Mouse (Mus musculus) CH12.LX (cell line): ENCODE measurements around the gene Helz2. TPM values are rescaled to one million over a fixed set of nuclear protein-coding genes. Genes with fewer than 3 reads are reported as not detected.

Experiments used
- DNase-seq: peaks from one replicate; pipeline ENCODE4 v3.0.0-alpha.2; 2013; ENCODE audit errors: extremely low read depth
- H3K27ac ChIP-seq: 2 replicates; pipeline ENCODE4 v1.5.1; 2012; ENCODE audit warnings: low read depth, mild to moderate bottlenecking, control low read depth, moderate library complexity; ENCODE audit not compliant: insufficient read depth
- H3K27me3 ChIP-seq: replicated peaks from 2 replicates; pipeline ENCODE3; 2012; ENCODE audit warnings: inconsistent platforms
- H3K36me3 ChIP-seq, 2 experiments: replicated peaks in 1 of 2; 2 replicates each; pipeline versions ENCODE3 to v1.6.1; 2012; ENCODE audit warnings: inconsistent platforms in 1 of 2, low read length in 1 of 2, mild to moderate bottlenecking in 1 of 2, mixed read lengths in 1 of 2, moderate library complexity in 1 of 2; ENCODE audit not compliant: control insufficient read depth in 1 of 2, insufficient read depth in 1 of 2
- H3K4me1 ChIP-seq, 2 experiments: 2 replicates each; pipeline ENCODE4 v1.6.1; 2012; ENCODE audit warnings: inconsistent platforms in 1 of 2, moderate library complexity in 1 of 2; ENCODE audit not compliant: insufficient read depth in 2 of 2, control insufficient read depth in 1 of 2
- H3K4me2 ChIP-seq: 2 replicates; pipeline ENCODE4 v1.6.1; 2012; ENCODE audit warnings: low read depth, mild to moderate bottlenecking, control low read depth; ENCODE audit not compliant: poor library complexity, insufficient read depth, severe bottlenecking
- H3K4me3 ChIP-seq, 3 experiments: fragments of 150-350 bp in 1 of 3; sonication (generic) in 1 of 3; replicated peaks in 1 of 3; 2 replicates each; pipeline versions ENCODE3 to v1.5.1; 2011 to 2012; ENCODE audit warnings: low read depth in 2 of 3, low read length in 2 of 3, mild to moderate bottlenecking in 2 of 3, moderate library complexity in 2 of 3, control low read depth in 1 of 3, improper control_type of control experiment in 1 of 3, inconsistent platforms in 1 of 3, mixed read lengths in 1 of 3; ENCODE audit not compliant: poor library complexity in 1 of 3
- H3K79me2 ChIP-seq: replicated peaks from 2 replicates; pipeline ENCODE4 v1.6.1; 2012; ENCODE audit warnings: mild to moderate bottlenecking, moderate library complexity; ENCODE audit not compliant: control insufficient read depth, poor library complexity, insufficient read depth, severe bottlenecking; ENCODE audit errors: extremely low read depth
- H3K9ac ChIP-seq: 2 replicates; pipeline ENCODE4 v1.6.1; 2012; ENCODE audit warnings: low read depth, mild to moderate bottlenecking, control low read depth, moderate library complexity; ENCODE audit not compliant: insufficient read depth
- H3K9me3 ChIP-seq: replicated peaks from 2 replicates; pipeline ENCODE3; 2012; ENCODE audit warnings: low read length, inconsistent platforms, mixed read lengths
- BHLHE40 ChIP-seq: IDR thresholded peaks from 2 replicates; pipeline ENCODE4 v1.6.1; 2011; ENCODE audit warnings: mild to moderate bottlenecking, low read depth, low read length, improper control_type of control experiment
- CHD1 ChIP-seq: IDR thresholded peaks from 2 replicates; pipeline ENCODE4 v1.6.1; 2012; ENCODE audit warnings: low read depth, low read length, improper control_type of control experiment, inconsistent platforms
- CHD2 ChIP-seq: IDR thresholded peaks from 2 replicates; pipeline ENCODE4 v1.6.1; 2011; ENCODE audit warnings: low read length, improper control_type of control experiment
- CTCF ChIP-seq, 2 experiments: IDR thresholded peaks in 1 of 2; conservative IDR thresholded peaks in 1 of 2; 2 replicates each; pipeline ENCODE4 v1.5.1; 2011 to 2012; ENCODE audit warnings: low read depth in 2 of 2, low read length in 2 of 2, improper control_type of control experiment in 1 of 2, inconsistent platforms in 1 of 2, mild to moderate bottlenecking in 1 of 2, moderate library complexity in 1 of 2
- E2F4 ChIP-seq: IDR thresholded peaks from 2 replicates; pipeline ENCODE4 v1.6.1; 2011; ENCODE audit warnings: low read depth, low read length, improper control_type of control experiment; ENCODE audit not compliant: insufficient replicate concordance
- ELF1 ChIP-seq: IDR thresholded peaks from 2 replicates; pipeline ENCODE4 v1.6.1; 2014; ENCODE audit warnings: low read depth, mild to moderate bottlenecking, inconsistent platforms, low read length, improper control_type of control experiment
- EP300 ChIP-seq: IDR thresholded peaks from 2 replicates; pipeline ENCODE4 v1.6.1; 2011; ENCODE audit warnings: low read length, improper control_type of control experiment
- ETS1 ChIP-seq: conservative IDR thresholded peaks from 2 replicates; pipeline ENCODE4 v1.6.1; 2012; ENCODE audit warnings: low read depth, mild to moderate bottlenecking, inconsistent platforms, low read length, improper control_type of control experiment, moderate library complexity
- GABPA ChIP-seq: IDR thresholded peaks from 2 replicates; pipeline ENCODE4 v1.6.1; 2012; ENCODE audit warnings: low read depth, low read length, improper control_type of control experiment, inconsistent platforms; ENCODE audit not compliant: insufficient replicate concordance
- HCFC1 ChIP-seq: IDR thresholded peaks from 2 replicates; pipeline ENCODE4 v1.6.1; 2012; ENCODE audit warnings: low read depth, mild to moderate bottlenecking, inconsistent platforms, low read length, improper control_type of control experiment
- IRF4 ChIP-seq: IDR thresholded peaks from 2 replicates; pipeline ENCODE4 v1.6.1; 2014; ENCODE audit warnings: low read depth, mild to moderate bottlenecking, inconsistent platforms, low read length, improper control_type of control experiment
- JUN ChIP-seq: IDR thresholded peaks from 2 replicates; pipeline ENCODE4 v1.6.1; 2011; ENCODE audit warnings: low read depth, mild to moderate bottlenecking, low read length, improper control_type of control experiment, moderate library complexity; ENCODE audit not compliant: insufficient read depth
- JUND ChIP-seq: conservative IDR thresholded peaks from 2 replicates; pipeline ENCODE4 v1.6.1; 2011; ENCODE audit warnings: low read depth, low read length, improper control_type of control experiment
- KAT2A ChIP-seq: IDR thresholded peaks from 2 replicates; pipeline ENCODE4 v1.6.1; 2012; ENCODE audit warnings: low read length, improper control_type of control experiment, inconsistent platforms; ENCODE audit not compliant: insufficient replicate concordance
- MAFK ChIP-seq: IDR thresholded peaks from 2 replicates; pipeline ENCODE4 v1.6.1; 2011; ENCODE audit warnings: low read length, improper control_type of control experiment; ENCODE audit not compliant: insufficient replicate concordance
- MAX ChIP-seq: IDR thresholded peaks from 2 replicates; pipeline ENCODE4 v1.6.1; 2011; ENCODE audit warnings: low read length, improper control_type of control experiment
- MAZ ChIP-seq: IDR thresholded peaks from 2 replicates; pipeline ENCODE4 v1.6.1; 2012; ENCODE audit warnings: low read depth, mild to moderate bottlenecking, inconsistent platforms, low read length, improper control_type of control experiment, moderate library complexity
- MEF2A ChIP-seq: IDR thresholded peaks from 2 replicates; pipeline ENCODE4 v1.6.1; 2014; ENCODE audit warnings: low read depth, mild to moderate bottlenecking, inconsistent platforms, low read length, improper control_type of control experiment, borderline replicate concordance
- MXI1 ChIP-seq: IDR thresholded peaks from 2 replicates; pipeline ENCODE4 v1.6.1; 2011; ENCODE audit warnings: mild to moderate bottlenecking, low read depth, low read length, improper control_type of control experiment
- MYC ChIP-seq: IDR thresholded peaks from 2 replicates; pipeline ENCODE4 v1.6.1; 2011; ENCODE audit warnings: low read depth, mild to moderate bottlenecking, improper control_type of control experiment, low read length
- NELFE ChIP-seq: IDR thresholded peaks from 2 replicates; pipeline ENCODE4 v1.6.1; 2011; ENCODE audit warnings: low read depth, low read length, improper control_type of control experiment
- NRF1 ChIP-seq: IDR thresholded peaks from 2 replicates; pipeline ENCODE4 v1.6.1; 2014; ENCODE audit warnings: low read depth, mild to moderate bottlenecking, inconsistent platforms, low read length, improper control_type of control experiment, moderate library complexity
- PAX5 ChIP-seq: IDR thresholded peaks from 2 replicates; pipeline ENCODE4 v1.6.1; 2012; ENCODE audit warnings: low read length, inconsistent platforms, mixed read lengths
- POLR2A ChIP-seq: IDR thresholded peaks from 2 replicates; pipeline ENCODE4 v1.6.1; 2011; ENCODE audit warnings: low read depth, mild to moderate bottlenecking, improper control_type of control experiment, low read length
- POLR2AphosphoS2 ChIP-seq: IDR thresholded peaks from 2 replicates; pipeline ENCODE4 v1.6.1; 2011; ENCODE audit warnings: low read depth, low read length, improper control_type of control experiment
- RAD21 ChIP-seq: IDR thresholded peaks from 2 replicates; pipeline ENCODE4 v1.6.1; 2011; ENCODE audit warnings: low read depth, mild to moderate bottlenecking, low read length, improper control_type of control experiment, moderate library complexity
- RCOR1 ChIP-seq: conservative IDR thresholded peaks from 2 replicates; pipeline ENCODE4 v1.6.1; 2012; ENCODE audit warnings: low read depth, mild to moderate bottlenecking, inconsistent platforms, low read length, improper control_type of control experiment
- SIN3A ChIP-seq: IDR thresholded peaks from 2 replicates; pipeline ENCODE4 v1.6.1; 2012; ENCODE audit warnings: low read length, improper control_type of control experiment, inconsistent platforms
- SMC3 ChIP-seq: IDR thresholded peaks from 2 replicates; pipeline ENCODE4 v1.6.1; 2011; ENCODE audit warnings: low read depth, low read length, improper control_type of control experiment
- TBP ChIP-seq: conservative IDR thresholded peaks from 2 replicates; pipeline ENCODE4 v1.6.1; 2011; ENCODE audit warnings: low read depth, low read length, improper control_type of control experiment
- TCF12 ChIP-seq: IDR thresholded peaks from 2 replicates; pipeline ENCODE4 v1.6.1; 2014; ENCODE audit warnings: low read depth, mild to moderate bottlenecking, inconsistent platforms, low read length, improper control_type of control experiment
- UBTF ChIP-seq: IDR thresholded peaks from 2 replicates; pipeline ENCODE4 v1.6.1; 2012; ENCODE audit warnings: low read depth, mild to moderate bottlenecking, inconsistent platforms, low read length, improper control_type of control experiment, moderate library complexity
- USF1 ChIP-seq: IDR thresholded peaks from 2 replicates; pipeline ENCODE4 v1.6.1; 2014; ENCODE audit warnings: low read depth, mild to moderate bottlenecking, inconsistent platforms, low read length, improper control_type of control experiment
- USF2 ChIP-seq: conservative IDR thresholded peaks from 2 replicates; pipeline ENCODE4 v1.6.1; 2011; ENCODE audit warnings: low read depth, low read length, improper control_type of control experiment
- ZC3H11A ChIP-seq: IDR thresholded peaks from 2 replicates; pipeline ENCODE4 v1.6.1; 2012; ENCODE audit warnings: low read depth, mild to moderate bottlenecking, inconsistent platforms, low read length, improper control_type of control experiment
- ZKSCAN1 ChIP-seq: IDR thresholded peaks from 2 replicates; pipeline ENCODE4 v1.6.1; 2012; ENCODE audit warnings: low read depth, inconsistent platforms, low read length, improper control_type of control experiment, borderline replicate concordance
- ZMIZ1 ChIP-seq: IDR thresholded peaks from 2 replicates; pipeline ENCODE4 v1.6.1; 2012; ENCODE audit warnings: low read depth, mild to moderate bottlenecking, inconsistent platforms, low read length, improper control_type of control experiment
- ZNF384 ChIP-seq: IDR thresholded peaks from 2 replicates; pipeline ENCODE4 v1.6.1; 2012; ENCODE audit warnings: low read depth, low read length, improper control_type of control experiment, inconsistent platforms
- dilution Hi-C: fragments of 300-500 bp; cut with MboI; formaldehyde crosslinking; loops from 2 replicates; pipeline ENCODE4 v1.14.3; 2020; ENCODE audit warnings: low sequenced_read_pairs; ENCODE audit not compliant: extremely low pct_unique_long_range_greater_than_20kb, extremely low pct_ligation_motif_present
- in situ Hi-C: fragments of 300-500 bp; cut with MboI; formaldehyde crosslinking; loops from 3 replicates; pipeline ENCODE4 v1.14.3; 2019; ENCODE audit warnings: low sequenced_read_pairs, low pct_ligation_motif_present, low pct_unique_long_range_greater_than_20kb, mixed read lengths
- polyA plus RNA-seq: library from polyadenylated mRNA; unstranded; fragments of >175 nt; gene quantifications from 2 replicates; pipeline ENCODE4 v1.2.1, GENCODE M21; 2012; ENCODE audit warnings: low read depth; ENCODE audit not compliant: insufficient read length
- total RNA-seq, 2 experiments: library from RNA; depleted of rRNA; stranded (reverse); fragments of 300-350 nt in 1 of 2; fragments of >200 nt in 1 of 2; gene quantifications; 2 replicates each; pipeline ENCODE4 v1.2.3; 2012 to 2014

Gene Helz2
- total RNA-seq (2012; rRNA removed) (14.8 and 18.3 TPM in 2 replicates), total RNA-seq (2014; rRNA removed) (4.8 and 5.6 TPM in 2 replicates), polyA plus RNA-seq (16.0 and 18.0 TPM in 2 replicates)

GRCm38 (mm10) chr2:181241602-181242313, at the start of gene Helz2:
Gene Helz2, minus strand, starts transcription at chr2:181242027.
- DNase-seq, result peak; percentile 75
- dilution Hi-C loops, result no loop called here
- no peak for TF ChIP-seq RCOR1
- TF ChIP-seq MAX, result no peak
- no peak for TF ChIP-seq CHD1
- peak; percentile 59; the same call in 1 of the 2 replicates for TF ChIP-seq TBP
- no peak for TF ChIP-seq GABPA
- TF ChIP-seq ELF1, result no peak
- peak; percentile 45; the same call in 1 of the 2 replicates for TF ChIP-seq IRF4
- no peak for TF ChIP-seq MEF2A
- peak; percentile 78 for TF ChIP-seq NELFE
- no peak for TF ChIP-seq ETS1
- no peak for TF ChIP-seq NRF1
- TF ChIP-seq MYC, result no peak
- TF ChIP-seq SIN3A, result 0 out of 2 replicates have a peak, but pooled peaks have one; percentile 27
- no peak for TF ChIP-seq USF2
- TF ChIP-seq CHD2, result peak; percentile 38; the same call in 1 of the 2 replicates
- no peak for TF ChIP-seq UBTF
- no peak for TF ChIP-seq ZKSCAN1
- peak; percentile 69; the same call in 1 of the 2 replicates for TF ChIP-seq POLR2AphosphoS2
- TF ChIP-seq ZMIZ1, result peak; percentile 66; the same call in 1 of the 2 replicates
- TF ChIP-seq CTCF (conservative IDR thresholded peaks at IDR 0.05 in 1 of 2, IDR thresholded peaks at IDR 0.05 in 1 of 2; ENCODE audit: low read depth in 2 of 2, low read length in 2 of 2), result no peak
- TF ChIP-seq JUND, result no peak
- no peak for TF ChIP-seq MXI1
- peak; percentile 89 for TF ChIP-seq POLR2A
- no peak for TF ChIP-seq SMC3
- TF ChIP-seq MAFK, result no peak
- no peak for TF ChIP-seq KAT2A
- no peak for TF ChIP-seq JUN
- no peak for TF ChIP-seq ZC3H11A
- no peak for TF ChIP-seq EP300
- no peak for TF ChIP-seq E2F4
- TF ChIP-seq RAD21, result no peak
- peak; percentile 75 for TF ChIP-seq ZNF384
- TF ChIP-seq BHLHE40, result no peak
- TF ChIP-seq MAZ, result no peak; the same call in 1 of the 2 replicates
- no peak for TF ChIP-seq USF1
- TF ChIP-seq HCFC1, result peak; percentile 11; the same call in 1 of the 2 replicates
- no peak for TF ChIP-seq PAX5
- TF ChIP-seq TCF12, result peak; percentile 64
- peaks cover 29 to 40% of the 10 kb centered on the region in 2 experiments for H3K36me3 ChIP-seq
- H3K4me1 ChIP-seq, result peaks cover 39 to 67% of the 10 kb centered on the region in 2 experiments
- peaks cover 4% of the 10 kb centered on the region for H3K9me3 ChIP-seq
- peak within 1 kb of the TSS; percentile 90 for H3K9ac ChIP-seq
- H3K27ac ChIP-seq, result 0 out of 2 replicates have a peak within 1 kb of the TSS, but pooled peaks have one; percentile 25
- no peaks in the 10 kb centered on the region for H3K27me3 ChIP-seq
- peaks cover 8% of the 10 kb centered on the region for H3K79me2 ChIP-seq
- peak within 1 kb of the TSS; percentile 74 to 95 (median 81) for H3K4me3 ChIP-seq
- H3K4me2 ChIP-seq, result peak within 1 kb of the TSS; percentile 92
- in situ Hi-C loops, result no loop called here
